Mouse (Mus musculus): ENCODE measurements at regions not wholly inside any gene's neighbourhood (a gene's known extent, or its start where the extent isn't known, plus 50 kb on each side); places are given as distances from the start of the nearest gene placed in this dataset.

DNA sequence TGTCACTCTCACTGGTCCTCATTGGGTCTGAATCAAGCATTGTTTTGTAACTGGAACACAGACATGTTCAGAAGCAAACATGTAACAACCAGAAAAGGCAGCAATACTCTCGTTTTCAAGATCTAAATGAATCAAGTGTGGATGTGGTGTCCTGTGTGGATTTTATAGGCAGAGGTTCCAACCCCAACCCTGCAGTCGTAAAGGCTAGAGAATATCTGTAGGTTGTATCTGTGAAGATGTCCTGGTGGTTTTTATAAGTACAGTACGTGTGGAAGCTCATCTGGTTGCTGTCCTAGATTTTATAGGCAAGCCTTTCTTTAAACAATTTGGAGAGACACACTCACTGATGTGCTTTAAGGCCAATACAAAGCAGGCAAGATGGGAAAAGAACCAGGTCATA, 518.8 kb upstream of the Atp11b start:
- no peak for DNase-seq (ENCODE audit: low spot score)

DNA sequence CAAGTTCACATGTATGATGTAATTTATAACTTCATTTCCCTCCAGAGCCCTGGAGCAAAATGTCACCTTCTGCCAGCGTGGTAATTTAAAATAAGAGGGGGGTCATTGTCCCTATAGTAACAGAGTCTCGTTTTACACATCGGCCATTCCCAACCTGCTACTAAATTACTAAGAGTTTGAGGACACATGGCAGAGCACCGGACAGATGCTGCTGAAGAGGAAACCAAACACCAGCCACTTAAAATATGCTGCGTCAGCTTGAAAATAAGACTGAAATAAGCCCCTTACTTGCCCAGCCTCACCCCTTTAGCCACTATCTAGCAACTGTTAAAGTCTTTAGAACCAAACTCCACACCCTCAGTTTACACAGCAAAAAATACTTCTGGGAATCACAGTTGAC, 518.1 kb upstream of the Atp11b start:
- no peak for DNase-seq (ENCODE audit: low spot score)

DNA sequence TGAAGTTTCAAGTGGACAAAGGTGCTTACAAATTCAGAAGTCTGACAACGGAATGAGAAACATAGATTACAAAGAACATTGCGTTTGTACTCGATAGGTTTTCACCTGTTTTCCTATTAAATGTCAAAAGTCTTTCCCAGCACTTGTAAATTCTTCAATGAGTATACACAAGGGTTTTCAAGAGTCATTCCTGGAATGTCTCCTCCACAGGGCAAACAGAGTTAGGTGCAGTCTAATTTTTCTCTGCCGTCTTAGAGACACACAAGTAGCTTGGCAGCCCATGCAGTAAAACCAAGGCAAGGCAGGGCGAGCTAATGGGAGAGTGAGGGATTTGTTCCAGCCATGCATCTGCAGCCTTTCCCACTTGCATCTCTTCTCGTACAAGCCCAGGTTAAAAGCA, 516.6 kb upstream of the Atp11b start:
- no peak for DNase-seq (ENCODE audit: low spot score)

DNA sequence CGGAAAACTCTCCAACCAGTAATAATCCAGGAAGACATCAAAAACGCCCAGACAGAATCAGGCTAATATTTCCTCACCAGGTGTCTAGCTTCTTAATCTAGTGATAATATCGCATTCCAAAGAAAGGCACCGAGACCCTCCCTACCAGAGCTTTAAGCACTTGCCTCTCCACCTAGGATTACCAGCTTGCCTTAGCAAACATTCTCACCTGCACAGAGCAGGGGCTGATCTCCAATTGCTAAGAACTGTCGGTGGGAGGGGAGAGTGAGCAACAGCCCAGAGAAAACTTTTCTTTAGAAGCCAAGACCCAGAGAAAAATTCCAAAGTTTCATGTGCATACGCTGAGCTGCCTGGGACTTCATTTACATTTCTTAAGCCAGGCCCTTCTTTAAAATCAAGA, 511.6 kb upstream of the Atp11b start:
- DNase-seq (ENCODE audit: low spot score): no peak

DNA sequence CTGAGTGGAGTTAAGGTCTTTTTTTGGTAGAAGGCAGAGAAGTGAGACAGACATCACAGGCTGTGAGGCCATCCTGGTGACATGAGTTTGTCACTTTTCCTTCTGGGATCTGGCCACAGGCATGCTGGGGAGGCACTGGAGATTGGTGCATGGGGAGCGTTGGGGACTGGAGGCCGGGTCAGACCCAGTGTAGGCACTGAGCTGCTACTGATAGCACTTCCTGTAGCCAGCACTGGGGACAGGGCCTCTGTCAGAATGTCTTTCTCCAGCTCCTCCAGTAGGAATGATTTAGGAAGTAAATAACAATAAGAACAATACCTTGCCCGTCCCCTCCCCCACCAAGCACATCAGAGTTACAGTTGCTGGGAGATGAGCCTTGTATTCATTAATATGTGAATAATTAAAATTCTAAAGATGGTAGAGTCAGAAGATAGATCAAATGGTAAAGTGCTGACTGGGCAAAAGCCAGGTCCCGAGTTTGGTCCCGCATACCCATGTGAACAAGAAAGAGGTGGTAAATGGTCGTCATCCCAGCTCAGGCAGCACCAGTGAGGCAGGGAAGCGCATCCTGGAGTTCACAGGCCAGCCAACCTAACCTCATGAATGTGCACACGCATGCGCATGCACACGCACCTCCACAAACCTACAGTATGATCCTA, 510.9 kb upstream of the Atp11b start:
- no peak for DNase-seq (ENCODE audit: low spot score)

DNA sequence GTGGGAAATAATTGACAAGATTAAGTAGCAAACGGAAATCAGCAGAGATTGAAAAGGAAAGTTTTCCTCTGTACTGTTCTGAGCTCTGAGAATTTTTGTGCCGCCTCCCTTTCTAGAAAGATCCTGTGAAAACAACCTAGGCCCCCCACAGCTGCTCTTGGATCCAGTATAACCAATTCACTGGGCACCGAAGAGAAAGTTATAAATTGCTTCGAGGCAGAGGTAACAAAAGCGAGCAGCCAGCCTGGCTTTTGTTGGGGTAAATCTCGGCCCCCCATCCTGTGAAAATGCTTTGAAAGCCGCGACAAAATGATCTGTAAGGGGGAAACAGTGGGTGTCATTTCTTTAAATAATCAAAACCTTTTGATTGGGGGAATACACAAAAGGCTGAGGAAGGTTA, 508.9 kb upstream of the Atp11b start:
- no peak for DNase-seq (ENCODE audit: low spot score)

DNA sequence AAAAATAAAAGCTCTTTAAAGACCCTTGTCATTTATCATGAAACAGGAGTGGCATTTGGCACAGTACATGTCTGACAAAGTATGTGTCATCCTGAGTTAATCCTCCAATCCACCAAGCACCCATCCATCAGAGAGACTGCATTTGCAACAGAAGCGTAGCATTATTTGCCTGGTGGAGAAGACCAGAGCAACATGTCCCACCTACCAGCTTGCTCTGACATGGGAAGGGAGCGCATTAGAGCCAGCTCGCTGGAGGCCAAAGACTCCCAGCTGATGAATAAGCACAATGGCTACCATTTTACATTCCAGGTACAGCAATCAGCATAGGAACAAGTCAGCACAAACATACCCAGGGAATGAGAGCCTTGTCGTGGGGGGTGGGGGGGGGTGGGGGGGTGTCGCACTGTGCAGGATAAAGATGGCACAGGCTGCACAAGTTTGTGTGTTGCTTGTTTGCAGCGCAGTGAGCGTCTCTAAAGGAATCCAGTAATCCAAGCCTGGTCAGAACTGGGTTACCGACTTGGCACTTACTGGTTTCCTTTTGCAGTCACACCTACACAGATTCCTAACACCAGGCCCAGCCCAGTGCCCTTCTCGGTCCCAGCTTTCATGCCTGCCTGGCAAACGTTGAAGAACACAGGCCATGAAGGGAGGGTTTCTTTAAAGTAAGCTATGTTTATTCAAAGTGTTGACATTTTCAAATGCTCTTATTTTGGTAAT, 507.8 kb upstream of the Atp11b start:
- no peak for DNase-seq (ENCODE audit: low spot score)

DNA sequence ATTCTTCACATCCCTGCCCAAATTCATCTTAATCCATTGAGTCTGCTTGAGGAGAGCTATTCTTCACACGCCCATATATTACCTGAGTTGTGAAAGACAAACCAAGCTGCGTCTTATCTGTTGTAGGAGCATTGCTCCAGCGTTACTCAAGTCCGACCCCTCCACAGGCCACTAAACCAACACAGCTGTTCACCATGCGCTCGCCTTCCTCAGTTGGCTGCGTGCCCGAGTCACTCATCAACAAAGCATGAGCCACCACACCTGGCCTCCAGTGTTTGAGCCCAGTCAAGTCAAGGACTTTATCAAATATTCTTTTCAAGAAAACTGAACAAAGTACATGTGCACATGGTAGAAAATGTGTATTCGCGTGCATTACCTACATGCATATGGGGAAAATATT, 504.7 kb upstream of the Atp11b start:
- no peak for DNase-seq (ENCODE audit: low spot score)

DNA sequence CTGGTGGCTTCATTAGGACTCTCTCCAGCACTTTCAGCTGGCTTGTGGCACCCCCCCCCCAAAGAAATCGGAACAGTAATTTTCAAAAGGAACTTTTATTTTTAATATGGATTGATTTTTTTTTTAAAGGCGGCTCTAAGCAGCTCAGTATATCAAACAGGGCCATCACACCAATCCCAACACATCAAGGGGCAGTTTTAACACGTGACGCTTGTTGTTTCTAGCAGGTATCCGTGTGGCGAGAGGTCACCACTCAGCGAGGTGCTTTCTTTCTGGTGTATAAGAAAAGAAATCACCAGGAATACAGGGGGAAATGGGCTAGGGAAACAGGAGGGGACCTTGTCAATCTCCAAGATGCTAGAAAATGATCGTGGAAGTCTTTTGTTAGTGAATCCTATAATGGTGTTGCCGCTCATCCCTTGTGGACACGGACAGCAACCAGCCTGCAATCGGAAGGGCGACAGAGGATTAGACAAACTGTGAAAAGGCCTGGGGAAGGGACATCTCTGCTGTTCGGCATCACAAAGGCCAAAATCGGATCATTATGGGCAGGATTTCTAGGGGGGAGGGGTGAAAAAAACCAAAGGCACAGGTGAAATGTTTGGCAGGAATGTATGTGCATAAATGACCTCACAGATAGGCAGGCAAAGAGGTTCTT, 503.7 kb upstream of the Atp11b start:
- no peak for DNase-seq (ENCODE audit: low spot score)

DNA sequence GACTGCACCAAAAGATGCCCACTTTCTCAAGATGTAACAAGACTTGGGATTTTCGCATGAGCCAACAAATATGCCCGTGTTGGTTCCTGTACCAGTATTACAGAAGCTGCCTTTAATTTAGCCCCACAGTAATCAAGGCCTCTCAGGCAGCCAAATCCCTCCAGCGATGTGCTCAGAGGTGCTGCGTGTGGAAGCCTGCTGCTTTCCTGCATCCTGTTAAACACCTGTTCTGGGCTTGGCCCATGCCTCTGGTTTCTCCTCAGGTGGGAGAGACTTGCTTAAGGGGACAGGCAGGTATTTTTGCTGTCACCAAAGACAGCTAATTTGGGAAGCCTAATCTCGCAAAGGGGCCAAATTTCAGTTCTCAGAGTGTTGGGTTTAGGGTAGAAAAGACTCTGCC, 500.0 kb upstream of the Atp11b start:
- DNase-seq (ENCODE audit: low spot score): no peak

DNA sequence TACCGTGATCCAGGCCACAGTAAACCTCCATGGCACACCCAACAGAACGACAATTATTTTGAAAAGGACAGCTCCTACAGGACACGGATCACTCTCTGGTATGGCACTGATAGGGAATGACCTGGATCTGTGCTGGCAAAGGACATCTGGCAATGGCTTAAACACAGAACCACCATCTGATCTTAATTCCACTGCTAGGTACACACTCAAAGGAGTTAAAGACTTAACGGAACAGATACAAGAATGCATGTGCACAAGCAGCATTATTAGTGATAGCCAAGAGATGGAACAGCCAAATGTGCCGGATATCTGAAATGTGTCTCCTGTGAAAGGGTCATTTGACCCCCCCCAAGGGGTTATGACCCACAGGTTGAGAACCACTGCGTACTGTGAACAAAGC, 493.0 kb upstream of the Atp11b start:
- no peak for DNase-seq (ENCODE audit: low spot score)

DNA sequence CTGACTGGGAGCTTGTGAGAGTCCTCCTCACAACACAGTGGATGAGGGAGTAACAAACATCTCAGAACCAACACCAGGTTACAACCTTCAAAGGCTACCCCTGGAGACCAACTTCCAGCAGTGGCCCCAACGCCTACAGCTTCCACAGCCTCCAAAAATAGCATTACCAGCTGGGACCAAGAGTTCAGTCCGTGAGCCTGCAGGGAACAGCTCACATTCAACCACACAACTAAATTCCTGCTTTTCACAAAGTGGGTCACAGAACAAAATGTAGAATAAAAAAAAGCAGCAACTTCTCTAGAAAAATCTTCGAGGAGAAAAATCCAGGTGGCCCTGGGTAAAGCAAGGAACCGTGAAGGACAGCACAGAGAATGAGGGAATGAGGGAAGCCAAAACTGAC, 485.0 kb upstream of the Atp11b start:
- DNase-seq (ENCODE audit: low spot score): no peak

DNA sequence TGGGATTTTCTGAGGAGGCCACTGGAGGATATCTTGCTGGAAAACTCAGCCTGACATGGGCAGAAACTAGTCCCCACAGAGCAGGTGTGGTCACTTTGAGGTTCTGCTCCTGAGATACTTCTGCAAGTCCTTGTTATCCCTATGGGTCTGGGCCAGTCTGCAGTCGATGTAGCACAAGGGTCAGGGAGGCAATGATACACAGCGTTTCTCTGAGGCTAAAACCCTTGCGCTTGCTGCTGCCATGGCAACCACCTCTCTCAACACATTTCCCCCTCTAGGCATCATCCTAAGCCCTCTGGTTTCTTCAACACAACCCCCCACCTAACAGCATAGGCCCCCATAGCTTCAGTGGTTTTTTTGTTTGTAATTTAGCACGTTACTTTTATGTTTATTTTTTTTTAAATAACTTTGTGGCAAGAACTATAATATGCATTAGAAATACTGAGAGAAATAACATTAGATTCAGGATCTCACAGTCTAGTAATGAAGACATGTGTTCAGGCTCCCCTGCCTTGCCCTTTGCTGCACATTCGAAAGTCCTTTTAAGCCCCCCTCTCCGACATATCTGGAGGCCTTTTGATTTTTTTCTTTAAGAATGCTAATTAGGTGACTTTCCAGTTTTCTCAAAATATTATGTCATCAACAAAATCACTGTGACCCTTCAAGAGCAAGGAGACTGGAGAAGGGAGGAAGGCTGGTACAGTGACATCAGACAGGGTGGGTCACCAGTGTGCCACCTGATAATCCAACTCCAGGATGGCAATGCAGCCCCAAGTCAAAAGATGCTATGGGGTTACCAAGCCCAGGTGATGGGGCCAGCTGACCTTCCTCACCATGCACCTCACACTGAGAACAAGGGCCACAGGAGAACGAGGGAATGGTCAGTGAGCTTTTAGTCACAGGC, 483.7 kb upstream of the Atp11b start:
- DNase-seq (ENCODE audit: low spot score): no peak

DNA sequence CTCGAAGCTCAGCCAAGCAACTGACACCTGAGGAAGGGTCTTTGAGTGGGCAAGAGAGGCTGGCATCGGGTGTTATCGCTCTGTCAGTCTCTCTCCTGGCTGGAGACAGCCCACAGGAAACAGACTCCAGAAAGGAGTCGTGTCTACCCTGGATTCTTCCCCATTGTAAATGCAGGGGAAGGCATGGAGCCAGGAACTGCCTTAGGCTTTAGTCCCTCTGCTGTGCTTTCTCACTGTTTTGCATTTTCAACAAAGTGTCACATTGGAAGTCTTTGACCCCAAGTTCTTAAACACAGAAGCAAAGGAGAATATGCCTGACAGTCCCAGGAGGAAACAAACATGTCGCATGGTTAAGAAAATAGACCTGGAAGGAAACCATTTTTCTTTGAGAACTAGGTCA, 480.4 kb upstream of the Atp11b start:
- DNase-seq (ENCODE audit: low spot score): no peak

DNA sequence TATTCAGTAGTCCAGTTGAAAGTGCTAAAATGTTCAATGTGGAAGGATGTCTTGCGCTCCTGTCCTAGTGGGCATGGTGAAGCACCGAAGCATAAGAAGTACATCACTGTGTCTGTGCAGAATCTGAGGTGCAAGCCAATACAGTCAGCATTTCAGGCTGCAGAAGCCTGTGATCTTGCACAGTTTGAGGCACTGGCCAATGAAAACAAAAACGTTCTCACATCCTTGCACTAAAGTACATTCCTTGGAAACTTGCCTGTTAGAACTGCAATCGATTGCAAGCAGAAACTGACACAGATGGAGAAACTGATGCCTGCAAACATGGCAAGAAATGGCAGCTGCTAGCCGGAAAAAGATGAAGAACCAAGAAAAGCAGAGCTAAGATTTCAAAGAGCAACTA, 472.9 kb upstream of the Atp11b start:
- DNase-seq (ENCODE audit: low spot score): peak; percentile 22

DNA sequence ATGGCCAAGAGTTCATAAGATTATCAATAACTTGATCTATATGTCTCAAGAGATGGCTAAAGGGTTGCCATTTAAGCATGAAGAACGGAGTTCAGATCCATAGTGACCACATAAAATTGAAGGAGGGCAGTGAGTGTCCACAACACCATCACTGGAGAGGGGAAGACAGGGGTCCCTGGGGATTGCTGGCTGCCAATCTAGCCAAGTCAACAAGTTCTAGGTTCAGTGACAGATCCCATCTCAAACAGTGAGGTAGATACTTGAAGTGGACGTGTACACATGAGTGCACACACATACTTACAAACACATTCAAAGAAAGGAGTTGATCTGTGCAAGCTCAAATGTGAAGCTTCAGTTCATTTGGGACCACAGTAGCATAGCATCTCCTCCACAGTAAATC, 471.8 kb upstream of the Atp11b start:
- no peak for DNase-seq (ENCODE audit: low spot score)

DNA sequence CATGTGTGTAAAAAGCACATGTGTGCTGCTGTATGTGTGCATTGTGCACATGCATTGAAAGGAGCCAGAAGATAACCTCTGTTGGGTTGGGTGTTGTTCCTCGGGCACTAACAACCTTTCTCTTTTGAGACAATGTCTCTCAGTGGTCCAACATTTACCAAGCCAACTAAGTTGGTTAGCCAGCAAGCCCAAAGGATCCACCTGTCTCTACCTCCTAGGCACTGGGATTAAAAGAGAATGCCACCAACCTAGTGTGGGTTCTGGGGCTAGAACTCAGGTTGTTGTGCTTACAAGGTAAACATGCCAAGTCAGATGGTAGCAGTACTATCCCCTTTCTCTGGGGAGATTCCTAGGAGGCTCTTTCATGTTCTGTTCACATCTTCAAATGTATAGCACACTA, 459.1 kb upstream of the Atp11b start:
- no peak for DNase-seq (ENCODE audit: low spot score)

DNA sequence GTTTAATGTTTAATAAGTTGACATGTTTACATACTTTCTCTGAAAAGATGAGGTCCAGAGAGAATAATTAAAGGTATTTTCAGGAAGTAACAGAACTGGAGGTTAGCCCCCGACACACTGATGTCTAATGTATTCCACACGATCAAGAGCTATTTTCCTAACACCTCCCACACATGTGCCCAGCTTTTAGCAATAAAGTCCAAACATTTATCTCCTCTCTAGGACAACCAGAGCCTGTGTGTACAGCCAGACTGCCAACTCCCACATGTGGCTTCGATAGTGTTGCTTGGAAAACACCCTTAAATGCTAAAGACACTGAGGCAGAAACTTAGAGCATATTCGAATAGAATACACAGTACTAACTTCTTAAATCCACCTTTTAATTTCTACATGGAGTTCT, 458.2 kb upstream of the Atp11b start:
- no peak for DNase-seq (ENCODE audit: low spot score)

DNA sequence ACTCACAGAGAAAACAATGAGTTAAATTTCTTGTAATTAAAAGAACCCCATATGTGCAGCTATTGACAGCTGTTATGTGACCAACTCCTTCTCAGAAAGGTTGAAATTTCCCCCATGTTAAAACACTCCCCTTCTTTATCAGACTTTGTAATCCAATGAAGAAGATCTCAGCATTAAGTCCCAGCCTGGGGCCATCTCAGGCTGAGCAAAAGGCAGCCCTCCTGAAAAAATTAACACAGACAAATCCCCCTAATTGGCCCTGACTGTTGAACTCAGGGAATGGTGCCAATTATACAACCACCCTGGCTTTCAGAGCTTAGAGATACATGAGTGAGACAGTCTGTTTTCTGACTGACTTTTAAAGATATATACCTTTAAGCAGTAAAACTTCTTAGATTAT, 454.9 kb upstream of the Atp11b start:
- DNase-seq (ENCODE audit: low spot score): no peak

DNA sequence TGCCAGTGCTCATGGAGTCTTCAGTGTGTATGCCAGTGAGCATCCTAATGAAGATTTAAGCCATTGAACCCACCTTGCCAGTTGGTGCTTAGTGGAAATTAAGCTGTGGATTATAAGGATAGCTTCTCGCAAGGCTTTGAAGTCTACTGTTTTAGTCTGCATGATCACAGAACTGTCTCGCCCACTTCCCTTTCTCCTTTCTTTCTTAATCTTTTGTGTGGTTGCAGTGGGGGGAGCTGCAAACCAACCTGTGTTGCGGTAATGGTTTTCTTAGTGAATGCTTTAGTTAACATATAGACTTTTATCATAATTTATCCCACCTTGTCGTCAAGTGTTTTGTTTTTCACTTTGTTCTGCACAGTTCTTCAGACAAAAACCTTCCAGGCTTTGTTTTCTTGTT, 447.9 kb upstream of the Atp11b start:
- DNase-seq (ENCODE audit: low spot score): no peak

DNA sequence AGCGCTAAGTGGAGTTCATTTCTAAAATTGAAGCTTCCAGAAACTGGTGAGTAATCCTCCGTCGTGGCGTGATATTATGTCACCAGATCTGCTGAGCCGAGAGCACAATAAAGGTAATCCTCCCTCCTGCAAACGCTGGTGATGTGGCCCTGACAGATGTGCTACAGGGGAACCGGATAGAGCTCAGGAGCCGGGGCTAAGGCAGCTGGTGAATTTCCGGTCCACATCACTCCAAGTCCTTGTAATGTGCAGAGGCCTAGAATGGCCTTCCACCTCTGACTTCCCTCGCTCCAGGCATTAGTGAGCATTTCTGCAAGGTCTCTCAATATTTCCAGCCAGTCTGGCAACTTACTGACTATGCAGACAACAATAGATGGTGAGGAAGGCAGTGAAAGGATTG, 439.7 kb upstream of the Atp11b start:
- DNase-seq (ENCODE audit: low spot score): no peak

DNA sequence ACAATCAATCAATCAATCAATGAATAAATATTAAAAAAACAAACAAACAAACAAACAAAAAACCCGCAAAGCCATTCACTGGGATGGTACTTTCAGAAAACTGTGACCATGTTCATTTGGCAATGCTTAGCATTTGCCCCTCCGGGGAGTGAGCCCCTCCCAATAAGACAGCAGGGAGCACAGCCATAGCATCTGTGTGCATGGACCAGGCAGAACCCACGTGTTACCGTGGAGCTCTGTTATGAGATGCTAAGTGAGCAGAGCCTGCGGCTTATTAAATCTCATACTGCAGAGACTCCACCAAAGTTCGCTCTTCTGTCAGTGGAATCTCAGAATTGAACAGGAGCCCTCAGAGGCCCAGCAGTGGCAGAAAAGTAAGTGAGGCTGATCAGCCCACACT, 438.7 kb upstream of the Atp11b start:
- no peak for DNase-seq (ENCODE audit: low spot score)

DNA sequence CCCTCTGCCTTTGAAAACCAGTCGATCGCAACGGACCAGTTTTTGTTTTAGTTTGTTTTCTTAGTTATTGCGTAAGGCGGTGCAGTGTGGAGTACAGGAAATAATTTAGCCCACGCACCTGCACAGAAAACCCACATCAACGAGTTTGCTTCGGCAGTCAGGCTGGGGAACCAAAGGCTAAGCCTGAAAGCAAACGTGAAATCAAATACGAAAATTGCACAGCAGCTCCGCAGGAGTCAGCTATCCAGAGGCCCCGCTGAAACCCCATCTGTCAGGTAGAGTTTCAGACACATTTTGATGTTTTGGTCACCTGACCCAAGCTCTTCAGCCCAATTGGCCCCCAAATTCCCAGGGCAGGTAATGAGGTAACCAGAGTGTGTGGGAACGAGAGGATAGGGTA, 435.6 kb upstream of the Atp11b start:
- DNase-seq (ENCODE audit: low spot score): no peak
